Mouse (Mus musculus) bone marrow macrophage, adult 2 months (primary cell): ENCODE results near the gene Nmnat2.

Source experiments
- CTCF ChIP-seq: IDR thresholded peaks from 2 replicates; pipeline ENCODE4 v1.5.1; 2012; ENCODE audit warnings: low read depth, mild to moderate bottlenecking, low read length, moderate library complexity
- POLR2A ChIP-seq: IDR thresholded peaks from 2 replicates; pipeline ENCODE4 v1.6.1; 2012; ENCODE audit warnings: mild to moderate bottlenecking, low read depth, low read length, borderline replicate concordance

DNA sequence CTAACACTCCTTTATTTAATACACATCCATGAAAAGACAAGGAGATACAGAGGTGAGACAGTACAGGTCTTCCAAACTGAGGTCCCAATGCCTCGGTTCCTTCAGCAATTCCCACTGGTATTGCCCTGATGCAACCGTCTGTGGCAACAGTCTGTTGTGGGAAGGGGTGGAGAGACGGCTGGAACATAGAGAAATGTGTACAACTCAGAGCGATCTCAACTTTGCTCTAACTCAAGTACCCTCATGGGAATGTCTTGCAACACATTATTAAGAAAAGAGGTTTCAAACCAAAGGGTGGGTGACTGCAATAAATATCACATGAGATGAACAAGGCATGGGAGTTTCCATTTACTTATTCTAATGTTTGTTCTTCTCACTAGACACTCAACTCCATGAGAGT lies 168.0 kb downstream of the Nmnat2 start:
- TF ChIP-seq POLR2A (no peak), CTCF (no peak)
